Mouse (Mus musculus): ENCODE results near the gene Pabpn1l.

Pabpn1l gene

GRCm38 (mm10) chr8:122622727-122623126, at the start of gene Pabpn1l:
Pabpn1l (minus strand) TSS chr8:122622739.
- no peak for DNase-seq (ENCODE audit: low read depth)

GRCm38 (mm10) chr8:122671894-122672293, 49.4 kb upstream of the Pabpn1l start:
- DNase-seq (ENCODE audit: low read depth), result no peak

GRCm38 (mm10) chr8:122670718-122671117, 48.2 kb upstream of the Pabpn1l start:
- DNase-seq (ENCODE audit: low read depth), result no peak

- DNase-seq (ENCODE audit: low read depth), result no peak
These were observed 47.5 kb upstream of the Pabpn1l start for GRCm38 (mm10) chr8:122670001-122670400.

GRCm38 (mm10) chr8:122669370-122669769, 46.8 kb upstream of the Pabpn1l start:
- DNase-seq (ENCODE audit: low read depth), result no peak

GRCm38 (mm10) chr8:122667854-122668253, 45.3 kb upstream of the Pabpn1l start:
- no peak for DNase-seq (ENCODE audit: low read depth)

GRCm38 (mm10) chr8:122666827-122667226, 44.3 kb upstream of the Pabpn1l start:
- peak; percentile 69 for DNase-seq (ENCODE audit: low read depth)

GRCm38 (mm10) chr8:122666338-122666764, 43.8 kb upstream of the Pabpn1l start:
- no peak for DNase-seq (ENCODE audit: low read depth)

- DNase-seq (ENCODE audit: low read depth), result no peak
These were observed 43.3 kb upstream of the Pabpn1l start for GRCm38 (mm10) chr8:122665667-122666316.

GRCm38 (mm10) chr8:122665221-122665620, 42.7 kb upstream of the Pabpn1l start:
- no peak for DNase-seq (ENCODE audit: low read depth)

GRCm38 (mm10) chr8:122663670-122664069, 41.1 kb upstream of the Pabpn1l start:
- no peak for DNase-seq (ENCODE audit: low read depth)

GRCm38 (mm10) chr8:122663106-122663505, 40.6 kb upstream of the Pabpn1l start:
- DNase-seq (ENCODE audit: low read depth), result no peak

- no peak for DNase-seq (ENCODE audit: low read depth)
These were observed 39.4 kb upstream of the Pabpn1l start for GRCm38 (mm10) chr8:122661894-122662293.

GRCm38 (mm10) chr8:122661138-122661537, 38.6 kb upstream of the Pabpn1l start:
- no peak for DNase-seq (ENCODE audit: low read depth)

- DNase-seq (ENCODE audit: low read depth), result peak; percentile 55
These were observed 37.5 kb upstream of the Pabpn1l start for GRCm38 (mm10) chr8:122660022-122660421.

- DNase-seq (ENCODE audit: low read depth), result no peak
These were observed 36.2 kb upstream of the Pabpn1l start for GRCm38 (mm10) chr8:122658807-122659160.

- no peak for DNase-seq (ENCODE audit: low read depth)
These were observed 35.7 kb upstream of the Pabpn1l start for GRCm38 (mm10) chr8:122658149-122658806.

GRCm38 (mm10) chr8:122656056-122656999, 33.8 kb upstream of the Pabpn1l start:
- no peak for DNase-seq (ENCODE audit: low read depth)

- DNase-seq (ENCODE audit: low read depth), result no peak
These were observed 32.2 kb upstream of the Pabpn1l start for GRCm38 (mm10) chr8:122654768-122655167.

GRCm38 (mm10) chr8:122652643-122653042, 30.1 kb upstream of the Pabpn1l start:
- no peak for DNase-seq (ENCODE audit: low read depth)

GRCm38 (mm10) chr8:122651326-122651921, 28.9 kb upstream of the Pabpn1l start:
- DNase-seq (ENCODE audit: low read depth), result no peak
